Mouse (Mus musculus): Measurements from ENCODE around the gene Sugp1.

Gene Sugp1

DNA sequence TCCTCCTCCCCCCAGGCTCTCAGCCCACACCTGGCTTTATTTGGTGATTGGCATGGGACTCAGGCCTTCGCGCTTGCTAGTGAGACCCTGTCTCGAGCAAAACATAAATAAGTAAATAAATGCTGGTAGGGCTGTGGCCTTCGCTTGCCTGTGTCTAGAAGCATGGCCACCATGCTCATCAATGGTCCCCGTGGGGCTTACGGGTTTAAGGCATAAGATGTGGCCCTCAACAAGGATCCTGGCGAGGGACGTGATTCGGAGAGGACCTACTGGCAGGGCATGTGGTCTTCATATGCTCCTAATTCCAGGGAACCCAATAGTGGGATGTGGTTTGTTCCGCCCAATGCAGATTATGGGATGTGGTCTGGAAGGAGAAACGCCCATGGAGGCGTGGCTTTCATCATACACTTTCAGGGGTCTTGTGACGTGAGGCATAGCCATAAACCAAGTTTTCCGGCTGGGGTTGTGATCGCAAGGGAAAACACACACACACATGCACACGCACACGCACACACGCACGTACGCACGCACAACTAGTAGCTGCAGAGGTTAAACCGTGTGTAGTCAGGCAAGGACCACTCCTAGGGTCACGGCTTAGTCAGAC is 68.7 kb downstream of the Sugp1 start:
- DNase-seq (ENCODE audit: low read depth, low spot score), result no peak

- DNase-seq (ENCODE audit: low read depth, low spot score), result peak; percentile 36
These were observed 69.9 kb downstream of the Sugp1 start for GRCm38 (mm10) chr8:70112401-70113016.

GRCm38 (mm10) chr8:70114488-70114887 is 71.9 kb downstream of the Sugp1 start:
- DNase-seq (ENCODE audit: low read depth, low spot score), result no peak

DNA sequence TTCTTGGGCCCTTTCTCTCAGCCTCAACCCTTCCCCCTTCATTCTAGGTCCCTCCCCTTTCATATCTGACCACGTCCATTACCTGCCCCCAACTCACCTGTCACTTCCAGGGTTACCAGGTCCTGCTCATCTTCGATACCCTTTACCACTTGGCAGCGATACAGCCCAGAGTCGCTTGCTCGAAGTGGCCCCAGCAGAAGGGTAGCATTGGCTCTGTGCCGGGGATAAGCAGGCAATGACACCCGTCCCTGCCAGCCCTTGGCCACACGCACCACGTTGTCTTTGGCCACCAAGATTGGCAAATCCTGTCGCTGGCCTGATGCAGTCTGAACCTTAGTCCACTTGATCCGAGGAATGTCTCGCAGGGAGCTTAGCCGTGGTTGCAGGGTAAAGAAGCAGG is 72.3 kb downstream of the Sugp1 start:
- DNase-seq (ENCODE audit: low read depth, low spot score), result no peak

GRCm38 (mm10) chr8:70117611-70118010 is 75.0 kb downstream of the Sugp1 start:
- DNase-seq (ENCODE audit: low read depth, low spot score), result peak; percentile 70

DNA sequence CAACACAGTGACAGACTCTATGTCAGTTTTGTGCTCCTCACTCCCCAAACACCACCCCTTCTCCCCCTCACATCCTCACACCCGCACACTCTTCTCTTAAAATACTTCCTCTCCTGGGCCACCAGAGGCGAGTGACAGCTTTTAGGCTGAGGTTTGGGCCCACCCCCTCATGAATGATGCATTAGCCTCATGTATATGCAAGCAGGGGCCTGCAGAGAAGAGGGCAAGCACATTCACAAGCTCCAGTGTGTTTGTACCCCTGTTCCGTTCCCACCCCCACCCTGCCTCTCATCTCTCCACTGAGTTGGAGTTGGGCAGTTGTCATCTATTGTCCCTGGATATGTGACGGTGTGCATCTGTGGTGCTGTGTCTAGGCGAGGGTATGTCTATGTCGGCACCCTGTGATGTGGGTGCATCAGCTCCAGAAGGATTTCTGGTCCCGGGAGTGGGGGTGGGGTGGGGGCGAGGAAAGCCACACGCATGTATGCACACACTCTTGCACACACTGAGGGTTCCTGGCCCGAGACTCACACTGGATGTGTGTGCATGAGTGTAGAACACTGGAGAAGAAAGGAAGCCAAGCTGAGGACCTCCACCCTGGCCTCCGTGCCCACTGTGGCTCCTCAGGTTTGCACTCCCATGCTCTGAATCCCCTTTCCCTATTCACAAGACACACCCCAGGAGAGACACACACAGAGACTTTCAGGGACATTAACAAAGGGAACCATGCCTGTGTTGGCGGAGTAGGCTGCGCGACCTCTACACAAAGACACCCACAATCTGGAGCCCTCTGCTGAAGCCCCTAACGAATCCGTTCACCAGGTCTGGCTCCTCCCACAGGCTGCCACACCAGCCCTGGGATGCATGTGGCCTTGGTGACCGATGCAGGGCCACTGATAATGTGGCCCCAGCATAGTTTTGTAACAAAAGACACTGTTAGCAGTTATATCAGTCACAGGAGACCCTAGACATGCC is 76.4 kb downstream of the Sugp1 start:
- DNase-seq (ENCODE audit: low read depth, low spot score), result peak; percentile 66

GRCm38 (mm10) chr8:70120667-70121066 is 78.1 kb downstream of the Sugp1 start, which contains the start of gene Ncan:
Gene Ncan (minus strand): TSS chr8:70120873.
- peak; percentile 93 for DNase-seq (ENCODE audit: low read depth, low spot score)

All from mesoderm, embryonic 11.5 days (tissue).